Mouse (Mus musculus): ENCODE measurements around the gene Fam222b. TPM values are rescaled to one million over a fixed set of nuclear protein-coding genes. Genes with fewer than 3 reads are reported as not detected.

Gene Fam222b
- polyA plus RNA-seq, 1 experiment from 2014 or later: 22.3 TPM

DNA sequence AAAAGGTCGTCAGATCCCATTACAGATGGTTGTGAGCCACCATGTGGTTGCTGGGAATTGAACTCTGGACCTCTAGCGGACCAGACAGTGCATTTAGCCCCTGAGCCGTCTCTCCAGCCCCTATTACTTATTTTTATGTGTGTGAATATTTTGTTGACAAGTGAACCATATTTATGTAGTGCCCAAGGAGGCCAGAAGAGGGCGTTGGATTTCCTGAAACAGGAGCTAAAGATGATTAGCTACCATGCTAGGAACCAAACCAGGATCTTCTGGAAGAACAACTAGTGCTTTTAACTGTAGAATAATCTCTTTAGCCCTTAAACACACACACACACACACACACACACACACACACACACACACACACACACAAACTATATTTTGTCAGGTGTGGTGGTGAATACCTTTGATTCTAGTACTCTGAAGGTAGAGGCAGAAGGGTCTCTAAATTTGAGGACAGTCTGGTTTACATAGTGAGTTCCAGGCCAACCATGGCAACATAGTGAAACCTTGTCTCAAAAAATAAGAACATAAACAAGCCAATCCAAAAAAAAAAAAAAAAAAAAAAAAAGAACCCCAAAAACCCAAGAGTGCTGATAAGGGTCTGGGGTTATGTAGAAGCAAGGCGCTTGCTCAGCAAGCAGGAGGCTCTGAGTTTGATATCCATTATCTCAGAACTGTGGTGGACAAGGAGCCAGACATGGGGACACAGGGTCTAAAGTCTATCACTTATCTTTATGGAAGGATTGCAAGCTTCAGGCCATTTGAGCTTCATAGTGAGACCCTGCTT lies 8.7 kb downstream of the Fam222b start:
- H3K27ac ChIP-seq (ENCODE audit: low read depth, low read length): no peak overlapping the region
- 0 out of 2 replicates have a peak, but pooled peaks cover 3% of the 10 kb centered on the region for H3K36me3 ChIP-seq (ENCODE audit: control insufficient read depth, insufficient read depth, low read length)
- H3K4me2 ChIP-seq (ENCODE audit: low read length): no peak overlapping the region
- no peak for DNase-seq (ENCODE audit: low spot score)
- no peak overlapping the region for H3K4me3 ChIP-seq (ENCODE audit: low read depth, low read length)
- no peak overlapping the region for H3K9ac ChIP-seq (ENCODE audit: low read length)
- no peaks in the 10 kb centered on the region for H3K27me3 ChIP-seq (replicated peaks; ENCODE audit: control insufficient read depth, insufficient read depth, low read length)
- WGBS: 69% methylated on average over 5 of the region's 5 CpGs
- no peak for ATAC-seq
- H3K9me3 ChIP-seq (replicated peaks; ENCODE audit: control insufficient read depth, low read length): no peaks in the 10 kb centered on the region
- H3K4me1 ChIP-seq (ENCODE audit: control insufficient read depth, insufficient read depth, low read length): no peaks in the 10 kb centered on the region

DNA sequence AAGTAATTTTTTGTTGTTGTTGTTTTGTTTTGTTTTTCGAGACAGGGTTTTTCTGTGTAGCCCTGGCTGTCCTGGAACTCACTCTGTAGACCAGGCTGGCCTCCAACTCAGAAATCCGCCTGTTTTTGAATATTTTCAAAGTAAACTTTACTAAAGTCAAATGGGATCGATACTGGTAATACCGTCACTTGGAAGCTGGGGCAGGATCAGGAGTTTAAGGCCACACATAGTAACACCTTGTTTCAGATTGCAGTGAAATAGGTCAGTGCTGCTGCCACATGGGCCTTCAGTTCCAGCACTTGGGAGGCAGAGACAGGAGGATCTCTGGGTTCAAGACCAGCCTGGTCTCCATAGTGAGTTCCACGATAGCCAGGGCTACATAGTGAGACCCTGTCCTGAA lies 10.0 kb downstream of the Fam222b start:
- Histone ChIP-seq H3K9me3 (replicated peaks; ENCODE audit: control insufficient read depth, low read length) (no peaks in the 10 kb centered on the region), H3K4me2 (ENCODE audit: low read length) (no peak overlapping the region), H3K27me3 (replicated peaks; ENCODE audit: control insufficient read depth, insufficient read depth, low read length) (no peaks in the 10 kb centered on the region), H3K27ac (ENCODE audit: low read depth, low read length) (no peak overlapping the region), H3K4me1 (ENCODE audit: control insufficient read depth, insufficient read depth, low read length) (no peaks in the 10 kb centered on the region), H3K36me3 (ENCODE audit: control insufficient read depth, insufficient read depth, low read length) (0 out of 2 replicates have a peak, but pooled peaks cover 3% of the 10 kb centered on the region), H3K9ac (ENCODE audit: low read length) (no peak overlapping the region), H3K4me3 (ENCODE audit: low read depth, low read length) (no peak overlapping the region)
- WGBS: 96% methylated on average over 5 of the region's 5 CpGs
- no peak for DNase-seq (ENCODE audit: low spot score)
- no peak for ATAC-seq

DNA sequence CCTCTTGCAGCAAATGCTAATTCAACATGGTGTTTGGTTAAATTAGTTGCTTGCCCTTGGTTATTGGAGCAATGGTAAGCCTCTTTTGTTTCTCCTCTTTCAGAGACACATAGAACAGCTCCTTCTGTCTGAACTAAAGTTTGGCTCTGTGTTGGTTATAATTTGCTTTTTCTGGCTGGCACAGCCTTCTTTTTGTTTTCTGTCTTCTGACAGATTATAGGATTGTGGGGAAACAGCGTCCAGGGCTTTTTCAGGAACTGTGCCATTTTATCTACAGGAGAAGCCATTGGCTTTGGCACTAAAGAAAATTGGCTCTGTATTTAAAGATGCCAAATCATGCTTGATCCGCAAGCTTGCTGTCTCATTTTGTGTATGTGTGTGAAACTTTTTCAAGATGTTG lies 19.2 kb downstream of the Fam222b start:
- Histone ChIP-seq H3K4me3 (ENCODE audit: low read depth, low read length) (no peak overlapping the region), H3K9ac (ENCODE audit: low read length) (no peak overlapping the region), H3K27ac (ENCODE audit: low read depth, low read length) (0 out of 2 replicates have a peak overlapping the region, but pooled peaks have one; percentile 33), H3K4me2 (ENCODE audit: low read length) (0 out of 2 replicates have a peak overlapping the region, but pooled peaks have one; percentile 71), H3K4me1 (ENCODE audit: control insufficient read depth, insufficient read depth, low read length) (peaks cover 21% of the 10 kb centered on the region; the same call in 1 of the 2 replicates), H3K36me3 (ENCODE audit: control insufficient read depth, insufficient read depth, low read length) (no peaks in the 10 kb centered on the region), H3K9me3 (replicated peaks; ENCODE audit: control insufficient read depth, low read length) (no peaks in the 10 kb centered on the region), H3K27me3 (replicated peaks; ENCODE audit: control insufficient read depth, insufficient read depth, low read length) (no peaks in the 10 kb centered on the region)
- no peak for ATAC-seq
- WGBS: 19% methylated on average over 2 of the region's 2 CpGs
- DNase-seq (ENCODE audit: low spot score): peak; percentile 86

DNA sequence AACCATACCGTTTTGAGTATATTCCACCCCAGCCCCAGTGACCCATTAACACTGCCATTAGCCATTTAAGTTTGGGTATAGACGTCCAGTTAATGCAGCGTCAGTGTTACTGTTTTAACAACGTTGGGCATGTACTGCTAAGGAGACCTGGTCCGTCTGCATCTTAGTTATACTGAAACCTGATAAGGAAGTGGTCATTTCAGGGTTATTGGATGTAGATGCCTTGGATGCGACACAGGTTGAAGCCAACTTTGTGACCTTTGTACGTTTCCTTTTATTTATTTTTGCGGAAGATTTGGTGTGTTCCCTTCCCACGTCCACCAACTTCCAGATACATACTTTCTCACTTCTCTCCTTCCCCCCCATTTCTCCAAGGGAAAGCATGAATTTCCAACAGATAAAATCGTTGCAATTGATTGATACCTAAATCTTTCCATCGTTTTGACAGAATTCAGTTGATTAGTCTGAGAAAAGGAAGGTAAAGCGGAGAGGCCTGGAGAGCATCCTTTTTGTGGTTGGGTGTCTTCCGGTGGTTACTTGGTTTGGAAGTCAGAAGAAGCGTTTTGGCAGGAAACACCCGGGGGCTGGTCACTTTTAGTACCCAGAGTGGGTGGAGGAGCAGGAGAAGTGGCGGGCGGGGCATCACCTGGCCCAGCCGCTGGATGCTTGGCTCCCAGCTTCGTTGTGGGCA lies 20.4 kb downstream of the Fam222b start:
- H3K4me3 ChIP-seq (ENCODE audit: low read depth, low read length): peak overlapping the region; percentile 76
- no peaks in the 10 kb centered on the region for H3K36me3 ChIP-seq (ENCODE audit: control insufficient read depth, insufficient read depth, low read length)
- 10% methylated on average over 19 of the region's 19 CpGs for WGBS
- H3K4me1 ChIP-seq (ENCODE audit: control insufficient read depth, insufficient read depth, low read length): peaks cover 21% of the 10 kb centered on the region; the same call in 1 of the 2 replicates
- no peak for ATAC-seq
- H3K4me2 ChIP-seq (ENCODE audit: low read length): peak overlapping the region; percentile 71
- peak overlapping the region; percentile 93 for H3K27ac ChIP-seq (ENCODE audit: low read depth, low read length)
- H3K9me3 ChIP-seq (replicated peaks; ENCODE audit: control insufficient read depth, low read length): no peaks in the 10 kb centered on the region
- no peak for DNase-seq (ENCODE audit: low spot score)
- H3K27me3 ChIP-seq (replicated peaks; ENCODE audit: control insufficient read depth, insufficient read depth, low read length): no peaks in the 10 kb centered on the region
- peak overlapping the region; percentile 82 for H3K9ac ChIP-seq (ENCODE audit: low read length)

DNA sequence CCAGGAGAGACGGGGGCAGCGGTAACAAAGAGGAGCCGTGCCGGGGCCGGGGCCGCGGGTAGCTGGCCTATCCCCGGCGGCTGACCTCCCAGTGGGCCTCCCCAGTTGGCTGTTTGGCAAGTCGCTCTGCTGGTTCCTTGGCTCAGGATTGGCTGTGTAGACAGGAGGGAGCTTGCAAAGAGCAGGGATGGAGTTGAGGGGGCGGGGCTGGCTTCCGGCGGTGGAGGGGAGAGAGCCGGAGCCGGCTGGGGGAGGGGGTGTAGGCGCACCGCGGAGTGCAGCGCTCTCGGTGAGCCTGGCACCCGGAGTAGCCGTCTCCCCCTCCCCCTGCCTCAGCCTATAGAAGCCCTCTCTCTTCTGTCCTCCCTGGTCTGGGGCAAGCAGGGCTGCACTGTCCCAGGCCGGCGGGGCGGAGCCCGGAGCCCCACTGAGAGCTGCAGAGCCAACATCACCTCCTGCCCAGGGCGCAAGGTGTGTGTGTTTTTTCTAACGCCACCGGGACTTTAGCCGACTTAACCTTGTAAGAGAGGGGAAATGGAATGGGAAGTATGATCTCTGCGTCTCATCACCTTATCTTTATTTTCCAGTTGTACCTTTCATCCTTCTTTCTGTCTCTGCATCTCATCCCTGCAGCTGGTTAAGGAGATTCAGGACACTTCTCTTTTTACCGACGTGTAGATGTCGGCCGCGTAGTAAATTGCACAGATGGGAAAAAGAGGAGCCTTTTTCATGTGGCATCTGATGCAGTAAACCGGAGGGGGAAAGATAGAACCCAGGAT lies 21.1 kb downstream of the Fam222b start:
- no peaks in the 10 kb centered on the region for H3K27me3 ChIP-seq (replicated peaks; ENCODE audit: control insufficient read depth, insufficient read depth, low read length)
- no peaks in the 10 kb centered on the region for H3K9me3 ChIP-seq (replicated peaks; ENCODE audit: control insufficient read depth, low read length)
- peak overlapping the region; percentile 76 for H3K4me3 ChIP-seq (ENCODE audit: low read depth, low read length)
- WGBS: under 1% methylated on average over 36 of the region's 37 CpGs
- H3K36me3 ChIP-seq (ENCODE audit: control insufficient read depth, insufficient read depth, low read length): no peaks in the 10 kb centered on the region
- H3K27ac ChIP-seq (ENCODE audit: low read depth, low read length): peak overlapping the region; percentile 93
- peak overlapping the region; percentile 71 for H3K4me2 ChIP-seq (ENCODE audit: low read length)
- H3K4me1 ChIP-seq (ENCODE audit: control insufficient read depth, insufficient read depth, low read length): peaks cover 21% of the 10 kb centered on the region; the same call in 1 of the 2 replicates
- peak overlapping the region; percentile 82 for H3K9ac ChIP-seq (ENCODE audit: low read length)
- ATAC-seq (peak; percentile 99), DNase-seq (ENCODE audit: low spot score) (peak; percentile 99)

DNA sequence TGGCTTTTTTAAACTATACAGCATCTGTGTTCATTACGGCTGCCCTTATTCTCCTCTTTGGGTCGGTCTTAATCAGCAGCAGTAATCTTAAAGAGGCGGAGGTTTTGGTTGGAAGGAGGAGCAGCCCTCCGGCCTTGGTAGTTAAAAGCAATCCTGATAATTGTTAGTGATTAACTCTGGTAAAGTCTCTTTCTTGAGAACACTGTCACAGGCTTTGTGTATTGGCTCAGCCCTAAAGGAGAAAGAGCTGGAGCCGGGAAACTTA lies 21.6 kb downstream of the Fam222b start:
- Histone ChIP-seq H3K27ac (ENCODE audit: low read depth, low read length) (peak overlapping the region; percentile 93), H3K4me2 (ENCODE audit: low read length) (peak overlapping the region; percentile 71), H3K9me3 (replicated peaks; ENCODE audit: control insufficient read depth, low read length) (no peaks in the 10 kb centered on the region), H3K36me3 (ENCODE audit: control insufficient read depth, insufficient read depth, low read length) (no peaks in the 10 kb centered on the region), H3K27me3 (replicated peaks; ENCODE audit: control insufficient read depth, insufficient read depth, low read length) (no peaks in the 10 kb centered on the region), H3K4me1 (ENCODE audit: control insufficient read depth, insufficient read depth, low read length) (peaks cover 21% of the 10 kb centered on the region; the same call in 1 of the 2 replicates), H3K4me3 (ENCODE audit: low read depth, low read length) (peak overlapping the region; percentile 76), H3K9ac (ENCODE audit: low read length) (peak overlapping the region; percentile 82)
- WGBS: 1% methylated on average over 5 of the region's 5 CpGs
- no peak for DNase-seq (ENCODE audit: low spot score)
- ATAC-seq: no peak

DNA sequence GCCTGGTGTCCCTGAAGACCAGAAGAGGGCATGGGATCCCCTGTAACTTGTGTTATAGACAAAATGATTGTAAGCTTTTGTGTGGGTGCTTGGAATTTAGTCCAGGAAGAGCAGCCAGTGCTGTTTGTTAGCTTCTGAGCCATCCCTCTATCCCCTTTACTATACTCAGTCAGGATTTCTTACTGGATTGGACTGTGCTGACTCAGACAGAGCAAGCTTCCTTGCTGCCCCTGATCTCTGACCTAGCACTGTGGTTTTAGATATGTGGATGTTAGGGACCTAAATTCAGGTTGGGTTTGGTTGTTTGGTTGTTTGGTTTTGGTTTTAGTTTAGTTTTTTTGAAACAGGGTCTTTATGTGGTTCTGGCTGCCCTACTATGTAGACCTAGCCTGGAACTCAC lies 24.0 kb downstream of the Fam222b start:
- Histone ChIP-seq H3K4me2 (ENCODE audit: low read length) (no peak overlapping the region), H3K9ac (ENCODE audit: low read length) (no peak overlapping the region), H3K4me3 (ENCODE audit: low read depth, low read length) (no peak overlapping the region), H3K27ac (ENCODE audit: low read depth, low read length) (no peak overlapping the region), H3K36me3 (ENCODE audit: control insufficient read depth, insufficient read depth, low read length) (no peaks in the 10 kb centered on the region), H3K9me3 (replicated peaks; ENCODE audit: control insufficient read depth, low read length) (no peaks in the 10 kb centered on the region), H3K4me1 (ENCODE audit: control insufficient read depth, insufficient read depth, low read length) (peaks cover 18% of the 10 kb centered on the region; the same call in 1 of the 2 replicates), H3K27me3 (replicated peaks; ENCODE audit: control insufficient read depth, insufficient read depth, low read length) (no peaks in the 10 kb centered on the region)
- DNase-seq (ENCODE audit: low spot score) (no peak), ATAC-seq (no peak)

DNA sequence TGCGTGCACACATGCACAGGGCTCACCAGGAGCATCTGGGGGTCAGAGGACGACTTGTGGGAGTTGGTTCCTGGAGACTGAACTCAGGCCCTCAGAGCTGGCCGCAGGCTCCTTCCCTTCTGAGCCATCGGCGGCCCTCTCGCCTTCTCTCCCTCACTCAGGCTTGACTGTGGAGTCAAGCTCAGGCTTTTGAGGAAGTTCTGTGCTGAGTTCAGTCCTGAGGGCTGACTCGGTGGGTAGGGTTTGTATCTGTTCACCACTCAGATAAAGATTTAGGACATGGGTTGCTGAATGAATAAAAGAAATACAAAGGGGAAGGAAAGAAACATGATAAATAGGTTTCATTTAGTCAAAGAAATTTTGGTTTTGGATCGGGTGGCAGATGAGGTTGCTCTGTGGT lies 25.4 kb downstream of the Fam222b start:
- DNase-seq (ENCODE audit: low spot score): no peak
- WGBS: 88% methylated on average over 8 of the region's 8 CpGs
- ATAC-seq: no peak
- Histone ChIP-seq H3K27ac (ENCODE audit: low read depth, low read length) (no peak overlapping the region), H3K4me1 (ENCODE audit: control insufficient read depth, insufficient read depth, low read length) (peaks cover 5% of the 10 kb centered on the region; the same call in 1 of the 2 replicates), H3K4me2 (ENCODE audit: low read length) (no peak overlapping the region), H3K9ac (ENCODE audit: low read length) (no peak overlapping the region), H3K4me3 (ENCODE audit: low read depth, low read length) (no peak overlapping the region), H3K9me3 (replicated peaks; ENCODE audit: control insufficient read depth, low read length) (no peaks in the 10 kb centered on the region), H3K36me3 (ENCODE audit: control insufficient read depth, insufficient read depth, low read length) (no peaks in the 10 kb centered on the region), H3K27me3 (replicated peaks; ENCODE audit: control insufficient read depth, insufficient read depth, low read length) (no peaks in the 10 kb centered on the region)
